Mouse (Mus musculus): ENCODE results near the gene Gprin2. TPM values are rescaled to one million over a fixed set of nuclear protein-coding genes. Genes with fewer than 3 reads are reported as not detected.

Gprin2 gene
- polyA plus RNA-seq, 1 experiment: 0.44 TPM

DNA sequence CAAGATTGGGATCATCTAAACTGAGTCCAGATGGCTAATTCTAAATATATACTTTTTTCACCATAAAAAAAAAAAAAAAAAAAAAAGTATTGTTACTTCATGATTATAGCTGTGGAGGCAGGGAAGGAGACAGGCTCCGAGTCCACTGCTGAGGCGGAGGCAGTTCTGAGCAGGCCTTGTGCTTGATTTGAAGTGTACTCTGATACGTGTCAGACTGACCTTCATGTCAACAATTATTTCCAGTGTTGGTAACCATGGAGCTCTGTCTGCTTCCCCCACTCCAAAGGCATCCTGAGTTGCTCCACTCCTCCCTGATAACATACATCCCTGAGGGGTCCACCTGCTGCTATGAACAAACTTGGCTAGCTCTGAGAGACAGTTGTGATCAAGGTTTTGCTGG lies 30.3 kb downstream of the Gprin2 start:
- no peak overlapping the region for H3K4me3 ChIP-seq (ENCODE audit: insufficient read depth, low read length)
- TF ChIP-seq CTCF (IDR thresholded peaks at IDR 0.05; ENCODE audit: extremely low read depth, insufficient read depth, low read length) (no peak), POLR2A (IDR thresholded peaks at IDR 0.05; ENCODE audit: extremely low read depth, insufficient read depth, low read length) (no peak)
- H3K4me1 ChIP-seq (ENCODE audit: control insufficient read depth, insufficient read depth, low read length): no peaks in the 10 kb centered on the region
- no peak overlapping the region for H3K27ac ChIP-seq (ENCODE audit: insufficient read depth, low read length)

DNA sequence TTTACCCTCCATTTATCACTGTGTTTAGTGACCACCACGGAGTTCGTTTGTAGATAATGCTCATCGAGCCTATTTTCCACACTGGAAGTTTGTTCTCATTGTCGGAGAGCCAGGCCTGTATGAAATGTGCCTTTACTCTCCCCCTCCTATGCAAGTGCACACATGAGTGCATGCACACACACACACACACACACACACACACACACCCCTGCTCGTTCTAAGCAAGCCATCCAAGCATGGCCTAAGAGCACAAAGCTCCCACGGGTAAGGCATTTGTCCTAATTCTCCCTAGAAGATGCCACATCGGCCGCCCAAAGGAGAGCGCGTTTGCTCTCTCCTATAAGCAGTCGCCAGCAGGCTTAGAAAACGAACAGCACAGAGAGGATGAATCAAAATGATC lies 45.7 kb downstream of the Gprin2 start:
- TF ChIP-seq CTCF (IDR thresholded peaks at IDR 0.05; ENCODE audit: extremely low read depth, insufficient read depth, low read length) (no peak), POLR2A (IDR thresholded peaks at IDR 0.05; ENCODE audit: extremely low read depth, insufficient read depth, low read length) (no peak)
- no peak overlapping the region for H3K27ac ChIP-seq (ENCODE audit: insufficient read depth, low read length)
- H3K4me1 ChIP-seq (ENCODE audit: control insufficient read depth, insufficient read depth, low read length): no peaks in the 10 kb centered on the region
- H3K4me3 ChIP-seq (ENCODE audit: insufficient read depth, low read length): no peak overlapping the region

DNA sequence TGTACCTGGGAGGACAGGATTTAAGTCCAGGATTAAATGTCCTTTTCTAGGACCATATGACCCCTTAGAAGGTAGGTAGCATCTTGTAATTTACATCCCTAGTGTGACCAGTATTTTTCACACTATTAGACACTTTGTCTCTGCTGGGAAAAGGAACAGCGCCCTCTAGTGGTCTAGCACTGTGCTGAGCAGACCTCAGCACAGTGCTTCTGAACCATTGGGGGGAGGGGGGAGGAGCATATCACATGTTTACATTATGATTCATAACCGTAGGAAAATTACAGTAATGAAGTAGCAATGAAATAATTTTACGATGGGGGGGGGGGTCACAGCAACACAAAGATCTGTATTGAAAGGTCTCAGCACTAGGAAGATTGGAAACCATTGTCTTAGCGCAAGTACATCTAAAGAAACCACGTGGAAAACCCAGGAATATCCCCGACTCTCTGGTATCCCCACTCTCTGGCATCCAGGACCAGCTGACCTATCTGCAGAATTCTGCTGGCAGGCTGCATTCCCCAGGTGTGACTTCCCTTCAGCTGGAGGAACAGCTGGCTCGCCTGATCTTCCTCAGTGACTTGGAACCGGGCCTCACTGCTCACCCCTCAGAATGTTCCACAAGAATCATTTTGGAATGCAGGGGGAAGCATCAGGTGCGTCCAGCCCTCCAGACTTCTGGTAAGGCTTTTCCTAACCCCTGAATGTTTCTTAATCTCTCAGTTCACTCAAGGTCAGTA lies 46.7 kb downstream of the Gprin2 start:
- no peak overlapping the region for H3K27ac ChIP-seq (ENCODE audit: insufficient read depth, low read length)
- no peaks in the 10 kb centered on the region for H3K4me1 ChIP-seq (ENCODE audit: control insufficient read depth, insufficient read depth, low read length)
- TF ChIP-seq POLR2A (IDR thresholded peaks at IDR 0.05; ENCODE audit: extremely low read depth, insufficient read depth, low read length) (no peak), CTCF (IDR thresholded peaks at IDR 0.05; ENCODE audit: extremely low read depth, insufficient read depth, low read length) (peak; percentile 60)
- H3K4me3 ChIP-seq (ENCODE audit: insufficient read depth, low read length): no peak overlapping the region

DNA sequence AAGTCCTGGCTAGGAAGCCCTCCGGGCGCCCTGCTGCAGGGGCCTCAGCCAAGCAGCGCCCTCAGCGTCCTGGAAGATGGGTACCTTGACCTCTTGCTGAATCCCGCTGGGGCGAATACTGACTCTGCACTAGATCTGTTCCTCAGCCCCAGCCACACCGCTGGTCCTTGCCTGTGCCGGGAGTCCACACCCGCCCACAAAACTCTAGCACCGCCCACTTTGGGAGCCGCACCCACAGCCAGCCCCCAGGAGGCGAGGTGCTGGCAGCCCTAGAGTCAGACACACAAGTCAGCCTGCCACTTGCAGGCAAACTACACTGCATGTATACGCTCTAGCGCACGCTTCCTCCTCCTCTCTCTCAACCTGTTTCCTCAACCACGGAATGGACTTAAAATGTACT lies 49.1 kb downstream of the Gprin2 start, which contains the start of gene Npy4r:
Npy4r (minus strand) TSS at position 148 of the 400 bp plus-strand sequence.
- no peaks in the 10 kb centered on the region for H3K4me1 ChIP-seq (ENCODE audit: control insufficient read depth, insufficient read depth, low read length)
- no peak within 1 kb of the TSS for H3K27ac ChIP-seq (ENCODE audit: insufficient read depth, low read length)
- H3K4me3 ChIP-seq (ENCODE audit: insufficient read depth, low read length): no peak within 1 kb of the TSS
- TF ChIP-seq POLR2A (IDR thresholded peaks at IDR 0.05; ENCODE audit: extremely low read depth, insufficient read depth, low read length) (no peak), CTCF (IDR thresholded peaks at IDR 0.05; ENCODE audit: extremely low read depth, insufficient read depth, low read length) (no peak)

GRCm38 (mm10) chr14:34142915-34143314 lies 58.5 kb downstream of the Gprin2 start:
- Histone ChIP-seq H3K27ac (ENCODE audit: insufficient read depth, low read length) (no peak overlapping the region), H3K4me1 (ENCODE audit: control insufficient read depth, insufficient read depth, low read length) (no peaks in the 10 kb centered on the region), H3K4me3 (ENCODE audit: insufficient read depth, low read length) (no peak overlapping the region)
- TF ChIP-seq CTCF (IDR thresholded peaks at IDR 0.05; ENCODE audit: extremely low read depth, insufficient read depth, low read length) (no peak), POLR2A (IDR thresholded peaks at IDR 0.05; ENCODE audit: extremely low read depth, insufficient read depth, low read length) (no peak)

DNA sequence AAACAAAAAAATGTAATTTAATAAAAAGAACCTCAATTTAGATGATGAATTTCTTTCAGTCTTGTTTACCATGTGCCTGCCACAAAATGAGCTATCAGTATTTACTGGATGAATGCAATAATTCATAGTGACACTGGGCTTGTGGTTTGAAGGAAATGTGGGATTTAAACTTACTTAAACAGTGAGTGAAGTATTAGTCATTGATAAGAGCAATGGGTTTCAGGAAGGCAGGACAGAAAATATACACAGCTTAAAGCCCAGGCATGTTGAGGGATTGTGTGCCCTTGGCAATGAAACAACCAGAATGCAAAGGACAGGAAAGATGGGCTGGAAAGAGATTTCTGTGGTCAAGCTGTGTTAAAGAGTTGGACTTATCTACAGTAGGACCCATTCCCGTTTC lies 59.1 kb downstream of the Gprin2 start:
- H3K27ac ChIP-seq (ENCODE audit: insufficient read depth, low read length): no peak overlapping the region
- no peak overlapping the region for H3K4me3 ChIP-seq (ENCODE audit: insufficient read depth, low read length)
- TF ChIP-seq POLR2A (IDR thresholded peaks at IDR 0.05; ENCODE audit: extremely low read depth, insufficient read depth, low read length): no peak
- TF ChIP-seq CTCF (IDR thresholded peaks at IDR 0.05; ENCODE audit: extremely low read depth, insufficient read depth, low read length): no peak
- no peaks in the 10 kb centered on the region for H3K4me1 ChIP-seq (ENCODE audit: control insufficient read depth, insufficient read depth, low read length)

GRCm38 (mm10) chr14:34139671-34140664 lies 61.5 kb downstream of the Gprin2 start:
- no peak overlapping the region for H3K27ac ChIP-seq (ENCODE audit: insufficient read depth, low read length)
- H3K4me1 ChIP-seq (ENCODE audit: control insufficient read depth, insufficient read depth, low read length): no peaks in the 10 kb centered on the region
- TF ChIP-seq CTCF (IDR thresholded peaks at IDR 0.05; ENCODE audit: extremely low read depth, insufficient read depth, low read length): no peak
- no peak for TF ChIP-seq POLR2A (IDR thresholded peaks at IDR 0.05; ENCODE audit: extremely low read depth, insufficient read depth, low read length)
- H3K4me3 ChIP-seq (ENCODE audit: insufficient read depth, low read length): no peak overlapping the region

Other genes starting within 250 kb of the Gprin2 start
- not detected in 2 replicates for gene Rbp3, start 247.7 kb downstream of the Gprin2 start, polyA plus RNA-seq (2012; rRNA removed)
- gene Zfp488, start 222.9 kb downstream of the Gprin2 start, polyA plus RNA-seq (2012; rRNA removed): 3.1 and 3.4 TPM in 2 replicates
- not detected in 2 replicates for gene Gm30083, start 186.5 kb downstream of the Gprin2 start, polyA plus RNA-seq (2012; rRNA removed)
- not detected in 2 replicates for gene Gm5460, start 184.9 kb downstream of the Gprin2 start, polyA plus RNA-seq (2012; rRNA removed)
- gene Antxrl, start 148.9 kb downstream of the Gprin2 start, polyA plus RNA-seq (2012; rRNA removed): not detected in 2 replicates
- 0.44 and 0.86 TPM in 2 replicates for gene Anxa8, start 115.7 kb downstream of the Gprin2 start, polyA plus RNA-seq (2012; rRNA removed)
- not detected in 2 replicates for gene A630023A22Rik, start 98.9 kb downstream of the Gprin2 start, polyA plus RNA-seq (2012; rRNA removed)
- gene Npy4r, start 49.2 kb downstream of the Gprin2 start, polyA plus RNA-seq (2012; rRNA removed): not detected in 2 replicates
- 1.2 TPM in 2 replicates for gene Syt15, start 17.9 kb upstream of the Gprin2 start, polyA plus RNA-seq (2012; rRNA removed)
- 4.1 and 4.6 TPM in 2 replicates for gene Shld2, start 108.8 kb upstream of the Gprin2 start, polyA plus RNA-seq (2012; rRNA removed)
- 174 and 177 TPM in 2 replicates for gene Glud1, start 109.1 kb upstream of the Gprin2 start, polyA plus RNA-seq (2012; rRNA removed)
- gene Fam25c, start 153.8 kb upstream of the Gprin2 start, polyA plus RNA-seq (2012; rRNA removed): not detected in 2 replicates
- 6.1 and 9.1 TPM in 2 replicates for gene Sncg, start 173.1 kb upstream of the Gprin2 start, polyA plus RNA-seq (2012; rRNA removed)
- 3.2 and 3.4 TPM in 2 replicates for gene Mmrn2, start 173.8 kb upstream of the Gprin2 start, polyA plus RNA-seq (2012; rRNA removed)